Mouse (Mus musculus) A20 (cell line): ENCODE measurements around the gene Gm20422.
A peak's percentile ranks its signal among the peaks of the same experiment; 100 is the strongest.

Experiments used
- DNase-seq: peaks from one replicate; pipeline ENCODE4 v3.0.0-alpha.2; 2011; ENCODE audit warnings: low read depth, low spot score

Gene Gm20422

DNA sequence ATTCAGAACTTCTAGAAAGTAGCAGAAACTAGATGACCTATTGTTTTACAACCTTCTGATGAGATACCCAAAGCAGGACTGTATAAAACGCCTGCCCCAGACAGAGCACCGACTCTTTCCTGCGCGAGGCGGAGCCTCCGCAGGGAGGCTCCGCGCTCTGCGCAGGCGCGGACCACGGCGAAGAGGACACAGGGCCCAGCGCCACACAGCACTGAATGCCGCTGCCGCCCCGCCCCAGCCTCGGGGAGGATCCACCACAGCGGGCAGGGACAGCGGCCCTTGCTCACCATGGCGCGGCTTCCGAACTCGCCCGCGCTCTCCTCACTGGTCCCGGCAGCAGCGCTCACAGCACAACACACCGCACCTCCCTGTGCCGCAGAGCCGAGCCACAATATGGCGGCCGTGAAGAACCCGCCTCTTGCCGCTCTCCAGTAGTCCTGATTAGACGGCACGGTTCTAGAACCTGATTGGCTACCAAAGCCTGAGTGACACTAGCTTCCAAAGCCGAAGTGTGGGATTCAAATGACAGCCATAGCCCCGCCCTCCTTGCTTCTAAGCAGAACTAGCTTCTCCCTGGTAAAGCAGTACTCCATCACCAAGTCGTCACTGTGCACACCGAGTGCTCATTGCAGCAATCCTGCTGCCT lies at the start of gene Gm20422:
Gene Gm20422 (minus strand): TSS at position 384 of the 646 bp plus-strand sequence.
- peak; percentile 98 for DNase-seq

DNA sequence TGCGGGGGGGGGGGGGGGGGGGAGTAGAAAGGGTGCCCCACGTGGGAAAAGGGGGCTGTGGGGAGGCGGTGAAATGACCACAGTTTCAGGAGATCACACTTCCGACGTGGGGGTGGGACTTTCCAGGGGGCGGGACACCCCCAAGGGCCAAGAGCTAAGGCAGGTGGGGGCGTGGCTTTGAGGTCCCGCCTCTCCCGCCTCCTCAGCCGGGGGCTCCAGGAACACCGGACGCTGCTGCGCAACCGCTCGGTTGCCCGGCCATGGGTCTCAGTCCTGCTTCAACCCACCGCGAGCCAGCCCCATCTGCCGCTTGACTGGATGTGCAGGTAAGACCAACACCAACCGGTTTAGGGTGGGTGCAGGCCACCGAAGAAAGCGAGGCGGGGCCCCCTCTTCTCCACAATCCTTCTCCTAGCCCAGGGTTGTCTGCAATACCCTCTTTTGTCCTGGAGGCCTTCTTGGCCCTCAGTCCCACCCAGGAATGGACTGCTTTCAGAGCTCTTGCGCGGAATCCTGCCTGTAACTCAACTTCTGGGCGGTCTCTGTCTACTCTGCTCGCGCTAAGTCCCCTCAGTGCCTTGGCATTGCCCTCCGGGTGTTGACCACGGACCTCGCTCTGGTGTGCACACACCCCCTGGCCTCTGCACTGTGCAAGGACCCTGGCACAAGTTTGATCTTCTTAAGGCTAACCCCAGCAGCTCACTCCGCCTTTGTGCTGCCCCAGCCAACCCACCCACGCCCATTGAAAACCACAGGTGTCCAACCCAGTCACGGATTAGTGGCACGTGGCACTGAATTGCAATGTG lies 47.9 kb upstream of the Gm20422 start, which contains the start of gene Lpar2:
Gene Lpar2 (plus strand): TSS at position 44 of the 806 bp plus-strand sequence.
- peak; percentile 83 for DNase-seq

DNA sequence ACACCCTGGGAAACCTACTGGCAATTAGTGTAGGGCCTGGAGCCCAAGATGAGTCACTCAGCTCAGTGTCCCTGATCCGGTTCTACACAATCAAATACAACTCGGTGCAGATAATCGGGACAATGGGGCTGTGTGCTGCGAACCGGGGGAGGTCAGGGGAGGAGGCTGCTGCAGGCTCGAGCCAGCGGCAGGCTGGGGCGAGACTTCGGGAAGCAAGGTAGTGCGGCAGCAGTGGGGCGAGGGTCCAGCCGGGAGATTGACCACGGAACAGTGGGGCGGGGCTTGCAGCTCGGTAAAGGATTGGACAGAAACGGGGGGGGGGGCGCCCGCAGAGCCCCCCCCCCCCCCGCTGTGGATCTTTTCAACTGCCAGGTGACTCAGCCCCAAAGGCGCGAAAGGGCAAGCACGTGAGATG lies 47.3 kb upstream of the Gm20422 start:
- peak; percentile 64 for DNase-seq

DNA sequence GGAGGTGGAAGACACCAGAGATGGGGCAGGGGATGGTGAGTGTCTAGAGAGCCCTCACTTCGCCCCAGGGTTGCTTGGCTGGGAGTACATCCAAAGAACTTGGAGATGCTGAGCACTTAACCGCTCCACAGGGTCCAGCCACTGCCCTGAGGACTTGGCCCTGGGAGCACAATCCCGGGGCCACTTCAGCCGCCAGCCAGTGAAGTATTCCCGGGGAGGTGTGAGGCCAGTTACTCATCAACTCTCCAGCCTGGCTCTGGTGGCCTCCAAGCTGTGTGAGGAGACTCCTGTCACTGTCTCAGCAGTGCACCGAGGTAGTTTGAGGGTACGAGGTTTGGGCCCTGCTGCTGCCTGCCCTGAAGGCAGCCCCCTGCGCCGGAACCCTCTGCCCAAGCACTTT lies 45.8 kb upstream of the Gm20422 start:
- no peak for DNase-seq

DNA sequence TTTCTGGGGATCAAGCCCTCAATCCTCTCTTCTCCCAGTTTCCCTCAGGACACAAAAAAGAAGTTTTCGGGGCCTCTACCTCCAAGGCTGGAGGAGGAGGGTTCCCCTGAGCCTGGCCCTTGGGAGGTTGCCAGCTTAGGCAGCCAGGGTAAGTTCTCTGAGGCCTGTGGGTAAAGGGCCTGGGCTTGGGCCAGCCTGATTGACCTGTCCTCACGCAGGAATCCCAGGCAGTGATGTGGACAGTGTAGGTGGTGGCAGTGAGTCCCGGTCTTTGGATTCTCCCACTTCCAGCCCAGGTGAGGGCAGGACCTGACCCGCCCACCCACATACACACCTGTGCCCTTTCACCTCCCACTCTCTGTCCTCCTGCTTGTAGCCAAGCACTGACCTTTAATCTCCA lies 40.7 kb upstream of the Gm20422 start:
- no peak for DNase-seq

DNA sequence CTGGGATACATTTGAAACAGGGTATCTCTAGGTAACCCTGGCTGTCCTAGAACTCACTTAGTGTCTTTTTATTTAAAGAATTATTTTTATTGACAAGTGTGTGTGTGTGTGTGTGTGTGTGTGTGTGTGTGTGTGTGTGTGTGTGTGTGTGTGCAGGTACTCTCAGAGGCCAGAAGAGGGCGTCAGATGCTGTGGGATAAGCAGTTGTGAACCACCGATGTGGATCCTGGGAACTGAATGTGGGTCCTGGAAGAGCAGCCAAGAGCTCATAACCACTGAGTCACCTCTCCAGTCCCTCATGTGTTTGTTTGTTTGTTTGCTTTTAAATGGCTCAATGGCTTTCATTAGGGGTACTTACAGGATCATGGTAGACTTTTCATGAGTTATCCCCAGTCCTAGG lies 40.2 kb upstream of the Gm20422 start:
- DNase-seq = no peak

DNA sequence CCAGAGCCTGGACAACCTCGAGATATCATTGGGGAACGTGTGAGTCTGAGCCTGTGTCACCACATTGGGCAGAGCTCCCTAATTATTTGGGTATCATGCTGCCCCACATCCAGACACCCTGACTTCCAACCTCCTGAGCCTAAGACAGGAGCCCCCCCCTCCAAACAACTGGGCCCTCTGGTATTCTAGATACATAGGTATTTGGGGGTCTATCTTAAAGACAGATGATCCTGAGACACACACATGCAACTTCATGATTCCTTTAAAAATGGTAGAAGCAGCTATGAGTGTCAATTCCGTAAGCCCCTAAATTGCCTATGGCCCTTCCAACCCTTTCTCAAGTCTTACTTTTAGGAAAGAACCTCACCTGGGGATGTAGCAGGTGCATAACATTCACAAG lies 35.1 kb upstream of the Gm20422 start:
- DNase-seq = no peak

DNA sequence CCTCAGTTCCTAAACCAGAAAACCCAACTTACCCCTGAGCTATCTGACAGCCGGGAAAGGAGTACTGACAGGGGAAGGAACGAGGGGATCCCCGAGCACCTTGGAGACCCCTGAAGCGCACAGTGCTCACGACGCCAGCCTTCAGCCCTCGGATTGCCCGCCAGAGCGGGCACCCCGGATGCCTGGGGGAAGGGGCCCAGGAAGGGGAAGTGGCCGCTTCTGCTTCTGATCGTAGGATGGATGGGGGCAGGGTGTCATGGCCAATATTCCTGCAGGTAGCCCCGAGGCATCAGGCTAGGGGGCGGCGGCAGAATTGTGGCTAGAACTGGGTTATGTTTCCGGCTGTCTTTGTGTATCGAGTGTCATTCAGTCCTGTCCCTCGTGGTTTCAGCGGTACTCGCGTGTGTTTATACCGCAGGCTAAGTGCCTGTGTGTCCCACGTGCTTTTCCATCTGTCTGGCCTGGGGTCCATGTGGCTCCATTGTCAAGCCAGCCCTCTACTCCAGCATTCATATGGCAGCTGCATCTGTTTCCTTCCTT lies 34.2 kb upstream of the Gm20422 start:
- peak; percentile 73 for DNase-seq

DNA sequence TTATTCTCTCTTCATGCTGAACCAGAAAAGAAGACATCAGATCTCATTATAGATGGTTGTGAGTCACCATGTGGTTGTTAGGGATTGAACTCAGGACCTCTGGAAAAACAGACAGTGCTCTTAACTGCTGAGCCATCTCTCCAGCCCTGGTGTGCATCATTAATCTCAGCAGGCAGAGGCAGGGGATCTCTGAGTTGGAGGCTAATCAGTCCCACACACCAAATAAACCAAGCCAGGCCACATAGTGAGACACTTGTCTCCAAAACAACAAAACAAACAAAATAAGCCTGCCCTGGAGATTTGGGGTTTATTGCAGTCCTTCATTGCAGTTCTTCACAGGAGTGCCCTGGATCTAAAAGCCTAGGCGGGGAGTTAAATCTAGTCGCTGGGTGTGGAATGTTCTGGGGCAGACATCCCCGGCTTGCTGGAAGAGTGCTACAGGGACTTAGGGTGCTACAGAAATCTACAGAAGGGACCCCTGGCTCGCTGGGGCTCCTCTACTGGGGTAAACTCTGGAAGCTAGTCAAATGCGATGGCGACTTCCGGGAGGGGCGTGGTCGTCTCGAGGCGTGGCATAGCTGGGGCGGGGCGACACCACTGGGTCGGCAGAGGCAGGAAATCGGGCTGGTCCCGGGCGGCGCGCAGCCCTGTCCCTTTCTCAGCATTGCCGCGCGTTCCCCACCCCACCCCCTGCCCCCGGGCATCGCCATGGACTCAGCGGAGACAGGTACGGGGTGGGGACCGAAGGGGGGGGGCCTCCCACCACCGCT lies 33.6 kb upstream of the Gm20422 start, which contains the start of gene Gmip:
Gene Gmip (plus strand): TSS at position 586 of the 770 bp plus-strand sequence.
- peak; percentile 91 for DNase-seq

DNA sequence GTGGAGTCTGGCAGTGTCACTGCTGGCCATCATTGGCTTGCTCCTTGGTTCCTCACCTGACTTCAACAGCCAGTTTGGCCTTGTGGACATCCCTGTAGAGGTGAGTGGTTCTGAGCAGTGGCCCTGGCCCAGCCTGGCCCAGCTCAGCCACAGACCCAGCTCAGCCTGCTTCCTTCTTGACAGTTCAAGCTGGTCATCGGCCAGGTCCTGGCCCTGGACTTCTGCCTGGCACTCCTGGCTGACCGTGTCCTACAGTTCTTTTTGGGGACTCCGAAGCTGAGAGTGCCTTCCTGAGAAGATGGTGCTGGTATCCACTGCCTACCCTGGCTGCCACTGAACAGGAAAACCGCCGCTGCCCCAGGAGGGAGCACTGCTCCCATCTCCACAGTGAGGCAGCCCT lies 32.5 kb upstream of the Gm20422 start:
- no peak for DNase-seq

DNA sequence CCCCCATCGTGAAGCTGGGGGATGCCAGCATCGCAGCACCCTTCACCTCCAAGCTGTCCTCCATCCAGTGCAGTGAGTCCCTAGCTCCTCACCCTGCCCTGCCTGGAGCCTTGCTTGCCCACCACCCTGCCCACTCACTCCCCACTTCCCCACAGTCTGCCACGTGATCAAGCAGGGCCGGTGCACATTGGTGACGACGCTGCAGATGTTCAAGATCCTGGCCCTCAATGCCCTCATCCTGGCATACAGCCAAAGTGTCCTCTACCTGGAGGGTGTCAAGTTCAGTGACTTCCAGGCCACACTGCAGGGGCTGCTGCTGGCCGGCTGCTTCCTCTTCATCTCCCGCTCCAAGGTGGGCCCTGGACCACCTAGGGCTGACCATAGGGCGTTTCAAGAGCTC lies 30.8 kb upstream of the Gm20422 start:
- DNase-seq = no peak

DNA sequence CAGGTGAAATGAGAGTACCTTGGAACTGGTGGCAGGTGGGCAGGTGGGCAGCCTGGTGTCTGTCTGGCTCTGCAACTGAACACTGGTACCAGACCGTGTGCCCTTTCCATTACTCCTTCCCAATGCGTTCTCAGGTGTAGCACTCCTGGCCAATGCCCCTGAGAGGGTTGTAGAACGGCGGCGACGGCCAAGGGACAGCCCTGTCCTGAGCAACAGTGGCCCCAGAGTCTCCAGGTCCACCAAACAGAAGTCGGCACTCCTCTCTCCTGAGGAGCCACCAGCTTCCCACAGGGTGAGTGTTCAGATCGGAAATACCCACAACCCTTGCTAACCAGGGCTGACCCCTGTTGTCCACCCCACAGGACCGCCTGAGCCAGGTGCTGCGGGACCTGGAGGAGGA lies 30.4 kb upstream of the Gm20422 start:
- no peak for DNase-seq

DNA sequence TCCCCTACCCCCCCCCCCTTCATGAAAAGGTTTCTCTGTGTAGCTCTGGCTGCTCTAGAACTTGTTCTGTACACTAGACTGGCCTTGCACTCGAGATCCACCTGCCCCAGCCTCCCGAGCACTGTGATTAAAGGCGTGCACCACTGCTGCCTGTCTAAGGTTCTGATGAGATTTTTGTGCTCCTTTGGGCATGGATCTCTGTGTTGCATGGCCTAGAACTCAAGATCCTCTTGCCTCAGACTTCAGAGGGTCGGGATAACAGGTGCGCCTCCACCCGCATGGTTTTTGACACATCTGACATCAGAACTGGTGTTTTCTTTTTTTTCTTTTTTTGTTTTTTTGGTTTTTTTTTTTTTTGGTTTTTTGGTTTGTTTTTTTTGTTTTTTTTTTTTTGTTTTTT lies 29.9 kb upstream of the Gm20422 start:
- no peak for DNase-seq

DNA sequence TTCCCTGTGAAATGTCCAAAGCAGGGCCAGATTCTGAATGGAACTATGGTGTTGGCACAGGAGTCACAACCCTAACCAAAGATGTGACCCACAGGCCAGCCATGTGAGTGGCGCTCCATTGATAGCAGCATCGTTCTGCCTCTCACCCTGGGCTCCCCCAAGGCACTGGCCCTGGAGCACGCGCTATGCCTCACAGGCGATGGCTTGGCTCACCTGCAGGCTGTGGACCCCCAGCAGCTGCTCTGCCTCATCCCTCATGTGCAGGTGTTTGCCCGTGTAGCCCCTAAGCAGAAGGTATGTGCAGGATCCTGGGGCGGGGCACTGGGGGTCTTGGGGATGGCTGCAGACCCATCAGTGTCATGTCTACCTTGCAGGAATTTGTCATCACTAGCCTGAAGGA lies 28.7 kb upstream of the Gm20422 start:
- no peak for DNase-seq

DNA sequence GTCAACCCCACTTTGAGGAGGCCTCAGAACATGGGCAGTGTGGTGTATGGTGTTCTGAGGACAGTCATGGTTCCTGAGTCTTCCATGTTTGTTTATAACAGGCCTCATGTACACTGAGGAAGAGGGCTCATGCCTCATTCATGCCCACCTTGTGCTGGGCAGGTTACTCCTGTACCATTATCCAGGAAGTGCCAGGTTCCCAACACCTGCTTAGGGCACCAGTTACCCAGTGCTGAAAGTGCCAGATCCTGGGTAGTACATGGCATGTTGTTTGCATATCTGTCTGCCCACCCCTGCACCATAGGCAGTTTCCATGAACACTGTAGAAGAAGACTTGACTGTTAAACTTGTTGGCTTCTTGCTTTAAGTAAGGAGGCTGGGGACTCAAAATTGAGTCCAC lies 27.5 kb upstream of the Gm20422 start:
- DNase-seq = no peak

DNA sequence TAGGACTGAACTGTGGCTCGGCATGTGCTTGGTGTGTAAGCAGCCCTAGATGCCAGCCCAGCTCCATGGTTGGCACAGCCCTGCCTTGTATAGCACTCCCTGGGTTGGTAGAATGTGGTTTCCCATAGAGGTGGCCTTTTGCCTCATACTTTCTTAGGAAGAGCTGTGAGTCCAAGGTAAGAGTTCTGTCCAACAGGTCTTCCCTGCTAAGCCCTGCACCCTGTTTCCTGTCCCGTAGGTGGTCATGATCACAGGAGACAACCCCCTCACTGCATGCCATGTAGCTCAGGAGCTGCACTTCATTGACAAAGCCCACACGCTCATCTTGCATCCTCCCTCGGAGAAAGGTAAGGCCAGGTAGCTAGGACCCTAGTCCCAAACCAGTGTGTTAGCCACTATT lies 27.1 kb upstream of the Gm20422 start:
- DNase-seq = no peak

DNA sequence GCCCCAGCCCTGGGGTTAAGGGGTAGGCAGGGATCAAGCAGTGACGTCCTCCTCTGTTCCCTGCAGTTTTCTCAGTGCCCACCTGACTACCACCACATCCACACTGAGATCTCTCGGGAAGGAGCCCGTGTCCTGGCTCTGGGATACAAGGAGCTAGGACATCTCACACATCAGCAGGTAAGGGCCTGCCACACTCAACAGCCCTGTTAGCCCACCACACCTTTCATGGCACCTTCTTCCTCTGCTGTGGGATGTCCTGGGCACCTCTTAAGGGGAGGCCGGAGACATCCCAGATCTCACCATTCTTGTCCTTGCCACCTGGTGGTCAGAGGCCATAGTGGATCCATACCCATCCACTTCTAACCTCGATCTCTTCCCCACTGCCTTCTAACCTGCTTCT lies 25.3 kb upstream of the Gm20422 start:
- DNase-seq = no peak

DNA sequence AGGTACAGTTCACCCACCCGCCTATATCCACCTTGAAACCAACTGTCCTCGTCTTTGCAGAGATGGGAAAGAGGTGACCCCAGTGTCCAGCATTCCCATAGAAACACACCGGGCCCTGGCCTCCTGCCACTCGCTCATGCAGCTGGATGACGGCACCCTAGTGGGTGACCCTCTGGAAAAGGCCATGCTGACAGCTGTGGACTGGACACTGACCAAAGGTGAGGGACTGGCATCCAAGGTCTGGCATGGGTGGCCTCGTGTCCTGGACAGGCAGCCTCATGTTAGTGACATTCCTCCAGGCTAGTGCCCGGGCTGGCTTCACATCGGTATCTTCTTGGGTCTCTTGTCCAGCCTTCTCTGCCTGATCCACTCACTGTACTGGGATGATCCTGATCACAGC lies 24.6 kb upstream of the Gm20422 start:
- no peak for DNase-seq

DNA sequence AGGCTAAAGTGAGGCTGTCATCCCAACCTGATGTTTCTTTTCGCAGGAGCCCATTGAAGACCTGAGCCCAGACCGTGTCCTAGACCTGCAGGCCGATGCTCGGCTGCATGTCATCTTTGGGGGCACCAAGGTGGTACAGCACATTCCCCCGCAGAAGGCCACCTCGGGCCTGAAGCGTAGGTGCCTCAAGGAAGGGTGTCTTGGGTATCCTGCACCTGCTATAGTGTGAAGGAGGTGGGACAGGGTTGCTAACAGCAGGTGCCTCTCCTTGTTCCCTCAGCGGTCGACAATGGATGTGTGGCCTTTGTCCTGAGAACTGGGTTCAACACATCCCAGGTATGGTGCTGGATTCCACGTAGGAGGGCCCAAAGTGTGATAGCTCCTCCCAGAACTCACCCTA lies 23.0 kb upstream of the Gm20422 start:
- no peak for DNase-seq

DNA sequence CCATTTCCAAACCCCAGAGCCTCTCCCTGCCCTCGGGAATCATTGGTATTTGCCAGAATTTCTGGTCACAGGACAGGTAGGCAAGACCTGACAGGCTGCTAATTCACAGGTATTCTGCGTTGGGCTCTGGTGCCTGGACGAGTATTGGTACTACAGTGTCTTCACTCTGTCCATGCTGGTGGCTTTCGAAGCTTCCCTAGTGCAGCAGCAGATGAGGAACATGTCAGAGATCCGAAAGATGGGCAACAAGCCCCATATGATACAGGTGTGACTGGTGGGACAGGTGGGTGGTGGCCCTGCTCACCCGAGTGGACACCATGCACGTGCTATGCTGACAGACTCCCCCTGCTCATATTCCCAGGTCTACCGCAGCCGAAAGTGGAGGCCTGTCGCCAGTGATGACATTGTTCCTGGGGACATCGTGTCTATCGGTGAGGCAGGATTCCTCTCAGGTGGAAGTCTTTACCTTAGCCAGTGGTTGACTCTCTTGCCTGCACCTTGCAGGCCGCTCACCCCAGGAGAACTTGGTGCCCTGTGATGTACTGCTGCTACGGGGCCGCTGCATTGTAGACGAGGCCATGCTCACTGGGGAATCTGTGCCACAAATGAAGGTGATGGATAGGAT lies 22.1 kb upstream of the Gm20422 start:
- DNase-seq = no peak

DNA sequence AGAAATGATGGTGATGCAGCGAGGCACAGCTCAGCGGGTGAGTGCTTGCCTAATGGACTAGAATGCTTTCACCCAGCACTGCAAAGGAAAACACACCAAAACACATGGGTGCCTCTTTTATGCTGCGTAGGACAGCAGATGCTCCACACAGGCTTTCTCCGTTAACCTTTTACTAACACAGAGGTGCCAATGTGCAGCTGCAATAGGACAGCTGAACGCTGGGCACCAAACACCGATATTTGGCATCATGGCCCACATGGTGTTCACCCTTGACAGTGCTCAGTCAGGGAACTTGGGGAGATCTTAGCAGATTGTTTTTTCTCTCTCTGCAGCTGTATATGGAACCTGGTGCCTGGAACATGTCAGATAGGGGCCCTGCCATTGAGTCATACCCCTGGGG lies 20.2 kb upstream of the Gm20422 start:
- no peak for DNase-seq

DNA sequence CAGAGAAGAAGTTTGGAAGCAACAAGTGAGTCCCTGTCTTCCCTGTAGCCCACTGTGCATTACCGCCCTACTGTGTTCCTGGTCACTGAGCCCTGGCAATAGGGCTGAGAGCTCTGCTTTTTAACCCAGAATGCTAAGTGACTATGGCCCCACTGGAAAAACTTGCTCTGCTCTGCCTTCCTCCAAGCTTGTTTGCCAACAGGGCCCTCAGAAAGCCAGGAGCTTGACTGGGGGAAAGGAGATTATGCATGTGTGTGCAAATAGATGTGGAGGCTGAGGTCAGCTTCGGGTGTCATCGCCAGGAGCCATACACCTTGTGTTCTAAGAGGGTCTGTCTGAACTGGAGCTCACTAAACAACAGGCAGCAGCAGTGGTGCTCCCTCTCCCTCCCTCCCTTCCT lies 19.4 kb upstream of the Gm20422 start:
- DNase-seq = no peak
